Mouse (Mus musculus): ENCODE measurements at regions not wholly inside any gene's neighbourhood (a gene's known extent, or its start where the extent isn't known, plus 50 kb on each side); places are given as distances from the start of the nearest gene placed in this dataset.

- no peak for DNase-seq (ENCODE audit: low read depth, low spot score)
Measured at GRCm38 (mm10) chr5:59103358-59104077, 1385.8 kb downstream of the Pcdh7 start.

GRCm38 (mm10) chr5:59138316-59138715 lies 1420.5 kb downstream of the Pcdh7 start:
- no peak for DNase-seq (ENCODE audit: low read depth, low spot score)

GRCm38 (mm10) chr5:59138721-59139120 lies 1421.0 kb downstream of the Pcdh7 start:
- DNase-seq (ENCODE audit: low read depth, low spot score): peak; percentile 64
